Mouse (Mus musculus) bone marrow, adult 2 months (tissue): ENCODE measurements around the gene 1700025G04Rik. TPM values are rescaled to one million over a fixed set of nuclear protein-coding genes. Genes with fewer than 3 reads are reported as not detected.

Experiments used
- H3K27ac ChIP-seq: fragments of 200-500 bp; 2 replicates; pipeline ENCODE4 v1.5.1; 2012; ENCODE audit warnings: low read depth, mild to moderate bottlenecking, control low read depth, inconsistent platforms, low read length; ENCODE audit not compliant: control insufficient read depth, poor library complexity, insufficient read depth
- H3K4me1 ChIP-seq: fragments of 200-500 bp; 2 replicates; pipeline ENCODE4 v1.6.1; 2011; ENCODE audit warnings: low read length; ENCODE audit not compliant: control insufficient read depth, insufficient read depth
- H3K4me3 ChIP-seq: fragments of 200-500 bp; replicated peaks from 2 replicates; pipeline ENCODE3; 2011; ENCODE audit warnings: mild to moderate bottlenecking, low read depth, low read length, control low read depth; ENCODE audit not compliant: control insufficient read depth
- CTCF ChIP-seq: fragments of 200-500 bp; IDR thresholded peaks from 2 replicates; pipeline ENCODE4 v1.5.1; 2011; ENCODE audit warnings: low read length, control low read depth; ENCODE audit not compliant: control insufficient read depth, insufficient read depth
- POLR2A ChIP-seq: fragments of 200-500 bp; IDR thresholded peaks from 2 replicates; pipeline ENCODE4 v1.6.1; 2011; ENCODE audit warnings: low read depth, mild to moderate bottlenecking, control low read depth, low read length, borderline replicate concordance; ENCODE audit not compliant: control insufficient read depth
- WGBS: fragments of 180-500 bp; shearing (Covaris S2); methylation state at CpG from one replicate; pipeline ENCODE4 v1.1.7; 2018; 5-methylcytosine and 5-hydroxymethylcytosine counted together
- polyA plus RNA-seq: library from polyadenylated mRNA; stranded (reverse); fragments of >200 nt; gene quantifications from 2 replicates; pipeline ENCODE4 v1.2.4, GENCODE M21; 2011; ENCODE audit warnings: low replicate concordance; ENCODE audit not compliant: missing spikeins, insufficient read depth, insufficient read length

1700025G04Rik gene
- polyA plus RNA-seq, 1 experiment: 0.92 TPM

GRCm38 (mm10) chr1:152030546-152030945 lies 59.4 kb downstream of the 1700025G04Rik start:
- no peak overlapping the region for H3K4me3 ChIP-seq
- 80% methylated on average over 6 of the region's 6 CpGs for WGBS
- TF ChIP-seq POLR2A: no peak
- TF ChIP-seq CTCF: no peak

GRCm38 (mm10) chr1:152028718-152029117 lies 61.2 kb downstream of the 1700025G04Rik start:
- TF ChIP-seq CTCF (no peak), POLR2A (no peak)
- H3K27ac ChIP-seq: no peak overlapping the region
- WGBS: 85% methylated on average over 4 of the region's 4 CpGs
- H3K4me3 ChIP-seq: no peak overlapping the region
- no peaks in the 10 kb centered on the region for H3K4me1 ChIP-seq

More at GRCm38 (mm10) chr1:152030546-152030945, 59.4 kb downstream of the 1700025G04Rik start:
- H3K4me1 ChIP-seq: no peaks in the 10 kb centered on the region
- no peak overlapping the region for H3K27ac ChIP-seq

- TF ChIP-seq POLR2A (no peak), CTCF (no peak)
- no peaks in the 10 kb centered on the region for H3K4me1 ChIP-seq
- 79% methylated on average over 4 of the region's 4 CpGs for WGBS
- no peak overlapping the region for H3K4me3 ChIP-seq
- no peak overlapping the region for H3K27ac ChIP-seq
These were observed 63.2 kb downstream of the 1700025G04Rik start for GRCm38 (mm10) chr1:152026762-152027161.

GRCm38 (mm10) chr1:152025308-152025707 lies 64.6 kb downstream of the 1700025G04Rik start:
- 73% methylated on average over 4 of the region's 4 CpGs for WGBS
- TF ChIP-seq POLR2A (no peak), CTCF (no peak)
- Histone ChIP-seq H3K27ac (no peak overlapping the region), H3K4me1 (no peaks in the 10 kb centered on the region), H3K4me3 (no peak overlapping the region)

GRCm38 (mm10) chr1:152024019-152024787 lies 65.7 kb downstream of the 1700025G04Rik start:
- Histone ChIP-seq H3K4me3 (no peak overlapping the region), H3K4me1 (peaks cover 1% of the 10 kb centered on the region; the same call in 1 of the 2 replicates), H3K27ac (no peak overlapping the region)
- TF ChIP-seq CTCF (no peak), POLR2A (no peak)
- WGBS: 91% methylated on average over 18 of the region's 18 CpGs

- no peak for TF ChIP-seq CTCF
- TF ChIP-seq POLR2A: no peak
These were observed 69.1 kb downstream of the 1700025G04Rik start for GRCm38 (mm10) chr1:152020812-152021211.

GRCm38 (mm10) chr1:152020070-152020469 lies 69.9 kb downstream of the 1700025G04Rik start:
- Histone ChIP-seq H3K4me1 (peaks cover 4% of the 10 kb centered on the region), H3K27ac (no peak overlapping the region), H3K4me3 (no peak overlapping the region)
- no peak for TF ChIP-seq CTCF
- TF ChIP-seq POLR2A: no peak
- 25% methylated on average over 5 of the region's 5 CpGs for WGBS

More at GRCm38 (mm10) chr1:152020812-152021211, 69.1 kb downstream of the 1700025G04Rik start:
- Histone ChIP-seq H3K4me3 (no peak overlapping the region), H3K27ac (no peak overlapping the region), H3K4me1 (peaks cover 2% of the 10 kb centered on the region; the same call in 1 of the 2 replicates)
- WGBS: 61% methylated on average over 6 of the region's 6 CpGs

GRCm38 (mm10) chr1:152019196-152019595 lies 70.7 kb downstream of the 1700025G04Rik start:
- TF ChIP-seq CTCF (no peak), POLR2A (no peak)
- Histone ChIP-seq H3K4me1 (peaks cover 4% of the 10 kb centered on the region), H3K27ac (peak overlapping the region; percentile 12; the same call in 1 of the 2 replicates), H3K4me3 (no peak overlapping the region)
- 6% methylated on average over 5 of the region's 5 CpGs for WGBS

GRCm38 (mm10) chr1:152018322-152018721 lies 71.6 kb downstream of the 1700025G04Rik start:
- no peak overlapping the region for H3K4me3 ChIP-seq
- peaks cover 4% of the 10 kb centered on the region for H3K4me1 ChIP-seq
- TF ChIP-seq POLR2A (no peak), CTCF (no peak)
- 68% methylated on average over 3 of the region's 3 CpGs for WGBS
- no peak overlapping the region for H3K27ac ChIP-seq
